Mouse (Mus musculus) layer of hippocampus, adult 18-20 months (tissue): ENCODE measurements at regions not wholly inside any gene's neighbourhood (a gene's known extent, or its start where the extent isn't known, plus 50 kb on each side); places are given as distances from the start of the nearest gene placed in this dataset.

Source experiments
- DNase-seq, 2 experiments: peaks; one replicate each; pipeline ENCODE4 v3.0.0; 2022; ENCODE audit warnings: low spot score in 2 of 2

DNA sequence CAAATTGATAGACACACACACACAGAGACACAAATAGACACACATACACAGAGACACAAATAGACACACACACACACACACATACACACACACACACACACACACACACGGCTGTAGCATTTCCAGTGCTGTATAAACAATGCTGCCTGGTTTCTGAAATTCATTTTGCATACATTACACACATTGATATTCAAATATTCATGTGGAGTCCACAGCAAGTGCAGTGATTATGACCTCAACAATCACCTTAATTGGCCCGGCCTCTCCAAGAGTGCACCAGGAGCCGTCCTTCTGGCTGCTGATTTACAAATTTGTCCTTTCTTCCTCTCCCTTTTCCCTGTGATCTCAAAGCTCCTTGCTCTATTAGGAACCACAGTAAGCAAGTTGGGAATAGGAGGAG lies 61.2 kb upstream of the Lhx8 start:
- no peak for DNase-seq

DNA sequence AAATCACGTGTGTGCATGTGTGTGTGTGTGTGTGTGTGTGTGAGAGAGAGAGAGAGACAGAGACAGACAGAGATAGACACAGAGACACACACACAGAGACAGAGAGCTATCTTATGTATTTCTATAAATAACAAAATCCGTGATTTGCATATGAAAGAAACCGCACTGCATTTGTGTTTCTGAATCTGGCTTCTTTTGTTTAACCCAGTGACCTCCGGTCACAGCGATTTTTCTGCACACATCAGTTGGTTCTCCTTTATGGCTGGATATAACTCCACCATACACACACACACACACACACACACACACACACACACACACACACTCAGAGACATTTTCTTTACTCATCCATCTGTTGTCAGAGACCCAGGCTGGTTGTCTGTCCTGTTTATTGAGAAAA lies 58.2 kb upstream of the Lhx8 start:
- DNase-seq: no peak

DNA sequence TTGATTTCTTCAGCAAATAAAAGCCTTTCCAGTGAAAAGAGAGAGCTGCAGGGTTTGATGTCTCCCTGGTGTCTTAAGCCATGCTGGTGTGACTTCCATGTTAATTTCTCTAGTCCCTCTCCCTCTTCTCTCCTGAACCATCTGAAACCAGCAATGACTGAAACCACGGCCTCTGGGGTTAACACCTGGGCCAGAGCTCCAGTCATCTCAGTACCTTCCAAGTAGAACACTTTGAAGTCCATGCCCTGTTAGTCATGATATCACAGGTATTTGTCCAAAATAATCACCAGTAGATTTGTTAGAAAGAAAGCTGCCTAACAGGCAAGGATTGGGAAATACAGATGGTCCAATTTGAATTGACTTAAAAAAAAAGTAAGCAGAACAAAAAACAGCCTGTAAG lies 56.8 kb upstream of the Lhx8 start:
- DNase-seq: peak in 1 of 2 experiments; percentile 6

DNA sequence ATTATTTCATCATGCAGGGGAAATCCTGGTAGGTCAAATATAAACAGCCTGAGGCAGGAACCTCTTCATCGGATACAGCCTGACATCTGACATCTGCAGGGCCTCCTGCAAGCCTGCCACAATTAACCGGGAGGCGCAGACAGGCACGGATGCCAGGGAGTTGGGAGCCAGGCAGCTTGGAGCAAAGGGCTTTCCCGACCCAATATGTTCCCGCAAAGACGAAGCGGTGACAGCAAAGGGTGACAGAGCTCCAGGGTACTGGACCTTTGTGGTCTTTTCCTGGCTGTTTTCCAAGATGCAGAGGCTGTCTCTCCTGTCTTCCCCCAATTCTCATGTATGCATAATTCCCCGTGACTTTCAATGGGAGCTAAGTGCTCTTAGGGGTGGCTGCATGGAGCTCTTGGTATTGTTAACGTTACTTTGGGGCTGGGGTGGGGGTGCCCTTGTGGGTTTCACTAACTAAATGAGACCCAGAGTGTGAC lies 55.4 kb upstream of the Lhx8 start:
- DNase-seq: no peak

DNA sequence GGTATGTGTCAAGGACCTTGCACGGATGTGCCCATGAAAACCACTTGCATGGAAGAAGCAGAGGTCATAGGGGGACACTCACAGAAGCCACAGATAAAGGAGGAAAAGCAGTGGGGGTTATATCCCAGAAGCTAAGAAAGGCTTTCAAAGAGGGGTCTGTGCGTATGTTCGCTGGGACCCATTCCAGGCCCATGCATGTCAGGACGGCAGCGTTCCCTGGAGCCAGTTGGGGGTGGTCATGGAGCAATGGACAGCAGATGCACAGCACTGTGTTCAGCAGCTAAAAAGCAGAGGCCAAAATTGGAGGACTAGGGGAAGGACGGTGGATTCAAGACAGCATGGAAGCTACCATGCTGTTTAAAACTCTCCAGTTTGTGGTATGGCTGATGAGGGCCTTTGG lies 52.4 kb upstream of the Lhx8 start:
- no peak for DNase-seq

DNA sequence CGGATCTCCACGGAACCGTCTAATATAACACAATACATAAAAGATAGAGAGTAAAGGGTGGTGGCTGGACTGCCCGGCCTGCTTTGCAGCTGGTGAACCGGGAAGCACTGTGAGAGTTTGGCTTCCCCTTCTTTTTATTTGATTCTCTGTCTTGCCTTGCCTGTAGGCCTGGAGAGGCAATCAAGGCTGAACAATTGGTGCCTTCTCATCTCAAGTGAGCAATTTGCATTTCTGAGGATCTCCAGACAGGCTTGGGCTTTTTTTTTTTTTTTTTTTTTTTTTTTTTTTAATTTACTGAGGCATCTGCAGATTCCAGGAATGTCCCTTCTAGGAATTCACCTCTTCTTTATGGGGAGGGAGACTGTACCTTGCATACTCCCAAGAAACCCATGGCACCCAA lies 51.1 kb upstream of the Lhx8 start:
- DNase-seq: no peak
